Mouse (Mus musculus) heart, adult 2 months (tissue): ENCODE measurements around the gene Hexim1. TPM values are rescaled to one million over a fixed set of nuclear protein-coding genes. Genes with fewer than 3 reads are reported as not detected.

ENCODE experiments used
- DNase-seq, 2 experiments: peaks; one replicate each; pipeline ENCODE4 v3.0.0; 2021
- H3K27ac ChIP-seq: fragments of 200-600 bp; 2 replicates; pipeline ENCODE4 v1.8.1; 2022
- H3K27me3 ChIP-seq: fragments of 200-500 bp; 2 replicates; pipeline ENCODE4 v1.6.1; 2012; ENCODE audit warnings: mild to moderate bottlenecking, low read length, inconsistent platforms, mixed read lengths; ENCODE audit not compliant: control insufficient read depth, insufficient read depth
- H3K36me3 ChIP-seq: fragments of 200-500 bp; 2 replicates; pipeline ENCODE4 v1.6.1; 2012; ENCODE audit warnings: low read length, inconsistent platforms; ENCODE audit not compliant: control insufficient read depth, insufficient read depth
- H3K4me1 ChIP-seq: fragments of 200-500 bp; 2 replicates; pipeline ENCODE4 v1.6.1; 2011; ENCODE audit warnings: low read length; ENCODE audit not compliant: control insufficient read depth, insufficient read depth
- H3K4me3 ChIP-seq: fragments of 200-600 bp; 2 replicates; pipeline ENCODE4 v1.8.1; 2022
- H3K79me2 ChIP-seq: fragments of 200-500 bp; replicated peaks from 2 replicates; pipeline ENCODE4 v1.6.1; 2012; ENCODE audit warnings: mild to moderate bottlenecking, inconsistent platforms, low read length, moderate library complexity, mixed read lengths; ENCODE audit not compliant: control insufficient read depth, insufficient read depth
- H3K9ac ChIP-seq: fragments of 200-500 bp; 2 replicates; pipeline ENCODE4 v1.6.1; 2012; ENCODE audit warnings: low read depth, mild to moderate bottlenecking, control low read depth, inconsistent platforms, low read length, mixed read lengths
- CTCF ChIP-seq: fragments of 200-600 bp; IDR thresholded peaks from 2 replicates; pipeline ENCODE4 v1.8.1; 2022; ENCODE audit warnings: antibody characterized with exemption, mild to moderate bottlenecking, moderate library complexity
- EP300 ChIP-seq: fragments of 200-500 bp; IDR thresholded peaks from 2 replicates; pipeline ENCODE4 v1.6.1; 2011; ENCODE audit warnings: low read depth, low read length, control low read depth; ENCODE audit not compliant: insufficient read depth
- POLR2A ChIP-seq: fragments of 200-500 bp; IDR thresholded peaks from 2 replicates; pipeline ENCODE4 v1.6.1; 2011; ENCODE audit warnings: mild to moderate bottlenecking, low read depth, low read length, control low read depth; ENCODE audit not compliant: insufficient read depth
- WGBS: fragments of 180-500 bp; shearing (Covaris S2); methylation state at CpG from one replicate; pipeline ENCODE4 v1.1.7; 2018; 5-methylcytosine and 5-hydroxymethylcytosine counted together
- intact Hi-C: fragments of 180-260 bp; cut with DNase I; formaldehyde crosslinking; loops from one replicate; pipeline ENCODE4 v1.15.1; 2025
- polyA plus RNA-seq: library from polyadenylated mRNA; depleted of rRNA; stranded (reverse); fragments of >200 nt; gene quantifications from 2 replicates; pipeline ENCODE4 v1.2.3, GENCODE M21; 2012
- total RNA-seq, 2 experiments: library from RNA; stranded (reverse); gene quantifications; 2 replicates each; pipeline ENCODE4 v1.2.3; 2021

Gene Hexim1
- total and polyA plus RNA-seq, 3 experiments = 7.8 to 19.3 (median 18.2) TPM

GRCm38 (mm10) chr11:103131701-103132575, 15.9 kb downstream of the Hexim1 start, which contains the start of gene Hexim2:
TSS of gene Hexim2 (plus strand) at chr11:103132429.
- intact Hi-C loops = loop anchor here (1.0 kb wide), 1 partner anchor 16 kb away; the partner anchor contains the start of gene Hexim1
- peak within 1 kb of the TSS; percentile 100 for H3K4me3 ChIP-seq

GRCm38 (mm10) chr11:103132576-103133455, 16.8 kb downstream of the Hexim1 start:
- no peak for TF ChIP-seq CTCF
- TF ChIP-seq POLR2A = peak; percentile 86
- peak; percentile 93 for TF ChIP-seq EP300
- H3K4me1 ChIP-seq = peaks cover 3% of the 10 kb centered on the region
- H3K27me3 ChIP-seq = no peaks in the 10 kb centered on the region
- WGBS = under 1% methylated on average over 54 of the region's 58 CpGs
- H3K4me3 ChIP-seq = peak overlapping the region; percentile 100
- peak overlapping the region; percentile 100 for H3K9ac ChIP-seq
- H3K79me2 ChIP-seq = 0 out of 2 replicates have a peak, but pooled peaks cover 2% of the 10 kb centered on the region
- H3K36me3 ChIP-seq = peaks cover 13% of the 10 kb centered on the region
- intact Hi-C loops = loop anchor here (1.0 kb wide), 2 partner anchors 17 to 26 kb away; partner anchors contain the start of gene Hexim1
- peak overlapping the region; percentile 99 for H3K27ac ChIP-seq
- peak; percentile 100 for DNase-seq

More at GRCm38 (mm10) chr11:103131701-103132575, 15.9 kb downstream of the Hexim1 start, which contains the start of gene Hexim2:
- Histone ChIP-seq H3K36me3 (peaks cover 13% of the 10 kb centered on the region), H3K4me1 (peaks cover 3% of the 10 kb centered on the region), H3K9ac (peak within 1 kb of the TSS; percentile 100), H3K79me2 (0 out of 2 replicates have a peak, but pooled peaks cover 2% of the 10 kb centered on the region), H3K27me3 (no peaks in the 10 kb centered on the region), H3K27ac (peak within 1 kb of the TSS; percentile 99)
- TF ChIP-seq POLR2A (peak; percentile 33; the same call in 1 of the 2 replicates), EP300 (no peak)
- DNase-seq = peak in 1 of 2 experiments; percentile 82
- under 1% methylated on average over 39 of the region's 39 CpGs for WGBS

GRCm38 (mm10) chr11:103133456-103134185, 17.6 kb downstream of the Hexim1 start:
- Histone ChIP-seq H3K79me2 (0 out of 2 replicates have a peak, but pooled peaks cover 2% of the 10 kb centered on the region), H3K9ac (peak overlapping the region; percentile 59), H3K27ac (peak overlapping the region; percentile 84), H3K36me3 (peaks cover 13% of the 10 kb centered on the region), H3K4me3 (peak overlapping the region; percentile 2; the same call in 1 of the 2 replicates), H3K4me1 (peaks cover 3% of the 10 kb centered on the region), H3K27me3 (no peaks in the 10 kb centered on the region)
- DNase-seq = no peak
- WGBS = 64% methylated on average over 6 of the region's 6 CpGs
- intact Hi-C loops = loop anchor here (1.0 kb wide), 1 partner anchor 26 kb away; no protein-coding TSS in a partner anchor
- TF ChIP-seq EP300 (no peak), POLR2A (no peak), CTCF (no peak)

GRCm38 (mm10) chr11:103134221-103134620, 18.2 kb downstream of the Hexim1 start:
- Histone ChIP-seq H3K36me3 (peaks cover 13% of the 10 kb centered on the region), H3K27ac (no peak overlapping the region), H3K27me3 (no peaks in the 10 kb centered on the region), H3K9ac (no peak overlapping the region), H3K4me1 (peaks cover 3% of the 10 kb centered on the region), H3K4me3 (no peak overlapping the region), H3K79me2 (0 out of 2 replicates have a peak, but pooled peaks cover 2% of the 10 kb centered on the region)
- no peak for TF ChIP-seq POLR2A
- no peak for TF ChIP-seq CTCF
- no peak for TF ChIP-seq EP300
- DNase-seq = no peak
- WGBS = 49% methylated on average over 3 of the region's 3 CpGs
- intact Hi-C loops = no loop called here

- Histone ChIP-seq H3K27ac (no peak overlapping the region), H3K79me2 (no peaks in the 10 kb centered on the region), H3K9ac (no peak overlapping the region), H3K4me3 (no peak overlapping the region), H3K27me3 (no peaks in the 10 kb centered on the region), H3K4me1 (peaks cover 10% of the 10 kb centered on the region), H3K36me3 (peaks cover 4% of the 10 kb centered on the region)
- DNase-seq = no peak
- TF ChIP-seq EP300 (no peak), CTCF (no peak), POLR2A (no peak)
- WGBS = 81% methylated on average over 8 of the region's 8 CpGs
- intact Hi-C loops = no loop called here
Observed at GRCm38 (mm10) chr11:103136039-103136577, 20.1 kb downstream of the Hexim1 start.
